Mouse (Mus musculus): ENCODE measurements at regions not wholly inside any gene's neighbourhood (a gene's known extent, or its start where the extent isn't known, plus 50 kb on each side); places are given as distances from the start of the nearest gene placed in this dataset.

DNA sequence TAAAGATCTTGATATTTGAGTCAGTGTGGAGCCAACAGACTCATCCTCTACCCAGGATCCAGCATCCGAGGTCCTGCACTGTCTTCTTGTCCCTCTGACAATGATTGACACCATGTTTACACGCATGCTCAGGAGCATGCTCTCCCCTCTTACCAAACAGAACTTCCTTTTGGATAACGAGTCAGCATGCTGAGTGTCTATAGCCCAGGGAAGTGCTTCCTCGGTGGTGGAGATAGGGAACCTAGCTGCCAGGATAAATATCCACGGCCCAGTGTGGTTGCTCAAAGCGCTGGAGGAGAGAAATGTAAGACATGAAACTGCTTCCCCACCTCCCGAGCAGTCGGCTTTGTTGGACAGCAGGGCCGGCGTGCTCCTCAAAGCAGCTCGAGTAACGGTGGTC, 99.7 kb upstream of the Slc38a2 start:
- TF ChIP-seq CTCF (IDR thresholded peaks at IDR 0.05; ENCODE audit: insufficient read depth, low read length) (no peak), POLR2A (IDR thresholded peaks at IDR 0.05; ENCODE audit: borderline replicate concordance, extremely low read depth, low read depth, low read length) (no peak)

Data from lung, adult 2 months (tissue).